Mouse (Mus musculus) inflammation-experienced regulatory T-cells, adult 16 weeks (primary cell): ENCODE results near the gene Olfr12. TPM values are rescaled to one million over a fixed set of nuclear protein-coding genes. Genes with fewer than 3 reads are reported as not detected.

Experiments
- polyA plus RNA-seq: library from polyadenylated mRNA; unstranded; fragments of 100-300 nt; shearing (Covaris generic); gene quantifications from one replicate; pipeline ENCODE4 v1.2.1, GENCODE M21; 2017

Olfr12 gene
- polyA plus RNA-seq, result not detected

DNA sequence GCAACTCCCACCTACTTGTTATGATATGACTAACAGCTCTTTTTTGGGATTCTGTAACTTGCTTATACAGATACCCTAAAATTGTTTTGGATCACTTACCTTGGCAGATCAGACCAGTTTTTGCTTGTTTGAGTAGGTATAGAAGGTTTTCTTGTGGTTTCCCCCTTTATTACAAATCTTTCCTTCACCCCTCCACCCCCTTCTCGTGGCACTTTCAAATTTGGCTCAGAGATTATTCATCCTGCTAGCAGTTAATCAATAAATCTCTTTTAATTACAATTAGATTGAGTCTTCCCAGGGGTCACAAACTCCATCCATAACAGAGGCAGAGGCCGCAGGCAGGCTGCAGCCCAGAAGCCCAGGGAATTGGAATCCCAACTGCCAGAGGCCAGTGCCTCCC is at the start of gene Olfr12:
Olfr12 (plus strand) TSS at position 301 of the 400 bp plus-strand sequence.

DNA sequence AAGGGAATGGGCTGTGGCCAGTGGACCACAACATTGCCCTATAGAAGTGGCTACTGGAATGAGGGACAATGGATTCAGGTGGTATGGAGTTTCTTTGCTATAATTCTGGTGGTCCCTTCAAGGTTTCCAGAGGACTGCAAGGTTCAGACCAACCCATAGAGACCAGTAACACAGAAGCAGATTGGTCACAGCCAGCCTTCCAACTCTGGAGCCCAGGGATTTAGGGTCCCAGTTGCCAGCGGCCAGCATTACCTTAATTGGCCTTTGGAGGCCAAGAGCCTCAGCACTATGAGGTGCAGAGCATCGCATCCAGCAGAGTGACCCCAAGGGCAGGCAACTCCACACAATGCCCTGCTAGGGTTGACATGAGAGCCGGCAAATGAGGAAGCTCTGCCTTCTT is 46.6 kb upstream of the Olfr12 start, which contains the start of gene Olfr1413:
Olfr1413 (plus strand) TSS at position 301 of the 400 bp plus-strand sequence.

DNA sequence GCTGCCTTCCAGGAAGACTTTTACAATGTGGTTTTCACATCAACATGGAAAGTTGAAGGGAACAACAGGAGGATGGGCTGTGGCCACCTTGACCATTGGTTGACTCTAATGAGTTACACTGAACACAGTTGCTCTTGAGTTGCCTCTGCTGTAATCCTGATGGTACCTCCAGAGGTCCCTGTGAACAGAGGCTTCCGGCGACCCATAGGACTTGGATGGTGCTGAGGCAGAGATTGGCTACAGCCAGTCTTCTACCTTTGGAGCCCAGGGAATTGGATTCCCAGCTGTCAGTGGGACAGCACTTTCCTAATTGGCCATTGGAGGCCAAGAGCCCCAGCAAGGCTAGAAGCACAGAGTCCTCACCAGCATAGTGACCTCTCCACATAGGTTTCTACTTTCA is 32.1 kb upstream of the Olfr12 start, which contains the start of gene Olfr1412:
Olfr1412 (plus strand) TSS at position 301 of the 400 bp plus-strand sequence.

DNA sequence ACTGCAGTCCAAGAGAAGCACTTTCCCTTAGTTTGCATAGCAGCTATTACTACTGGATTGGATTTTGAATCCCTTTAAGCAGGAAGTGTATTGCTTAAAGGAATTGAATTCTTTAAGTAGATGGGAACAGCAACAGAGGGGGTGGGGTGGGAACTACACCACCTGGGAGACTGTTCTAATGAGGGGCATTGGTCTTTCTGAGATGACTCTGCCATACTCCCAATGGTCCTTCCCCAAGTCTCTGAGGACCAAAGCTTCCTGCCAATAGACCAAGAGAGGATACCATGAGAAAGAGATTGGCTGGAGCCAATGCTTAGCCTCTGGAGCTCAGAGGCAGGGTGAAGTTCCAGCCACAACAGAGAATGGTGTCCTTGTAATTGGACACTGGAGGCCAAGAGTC is 23.5 kb upstream of the Olfr12 start, which contains the start of gene Olfr1411:
Olfr1411 (plus strand) TSS at position 301 of the 400 bp plus-strand sequence.

DNA sequence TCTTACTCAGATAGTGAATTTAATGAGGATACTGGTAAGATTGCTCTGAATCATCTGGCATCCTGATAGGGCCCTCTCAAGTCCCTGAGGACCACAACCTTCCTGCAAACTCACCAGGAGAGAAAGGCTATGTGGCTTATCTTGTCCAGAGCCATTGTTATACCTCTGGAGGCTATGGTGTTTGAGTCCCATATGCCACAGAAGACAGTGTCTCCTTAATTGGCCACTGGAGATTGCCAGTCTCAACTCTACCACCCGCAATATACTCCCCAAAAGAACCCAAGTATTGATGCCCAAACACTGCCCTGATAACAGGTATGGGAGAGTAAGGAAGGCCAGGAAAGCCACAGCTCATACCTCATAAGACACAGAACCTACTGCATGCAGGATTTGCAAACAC is 12.1 kb upstream of the Olfr12 start, which contains the start of gene Olfr1410:
Olfr1410 (plus strand) TSS at position 301 of the 400 bp plus-strand sequence.

DNA sequence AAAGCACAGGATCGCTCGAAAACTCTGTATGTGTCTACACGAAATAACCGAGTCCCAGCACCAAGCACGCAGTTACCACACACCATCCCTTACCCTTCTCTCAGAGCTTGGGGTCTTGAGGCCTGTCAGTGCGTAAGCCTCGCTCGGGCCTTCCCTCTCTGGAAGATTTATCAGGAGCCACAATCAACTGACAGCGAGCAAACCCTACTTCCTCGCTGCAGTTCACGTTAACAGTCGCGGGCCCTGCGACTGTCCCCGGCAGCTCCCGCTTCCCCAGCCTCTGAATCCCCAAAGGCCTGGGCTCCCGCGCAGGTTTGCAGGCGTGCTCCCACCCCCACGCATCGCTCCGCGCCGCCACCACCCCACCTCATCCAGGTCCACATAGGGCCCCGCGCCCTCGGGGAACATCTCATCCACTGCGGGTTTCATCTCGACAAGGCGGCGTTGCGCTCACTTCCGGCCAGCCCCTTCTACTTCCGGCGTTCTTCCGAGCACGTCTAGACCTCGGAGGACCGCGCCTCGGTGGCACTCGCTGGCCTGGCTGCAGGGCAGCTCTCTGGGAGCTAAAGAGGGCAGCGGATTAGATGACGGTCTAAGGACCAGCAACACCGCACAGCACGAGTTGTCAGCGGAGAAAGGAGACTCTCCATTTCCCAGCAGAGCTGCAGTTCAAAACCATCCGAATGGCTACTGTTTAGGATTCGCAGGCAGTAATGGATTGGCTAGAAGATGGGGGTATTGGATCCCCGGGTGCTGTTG is 24.1 kb downstream of the Olfr12 start, which contains the start of gene Cops9:
Cops9 (minus strand) TSS at position 472 of the 759 bp plus-strand sequence.

DNA sequence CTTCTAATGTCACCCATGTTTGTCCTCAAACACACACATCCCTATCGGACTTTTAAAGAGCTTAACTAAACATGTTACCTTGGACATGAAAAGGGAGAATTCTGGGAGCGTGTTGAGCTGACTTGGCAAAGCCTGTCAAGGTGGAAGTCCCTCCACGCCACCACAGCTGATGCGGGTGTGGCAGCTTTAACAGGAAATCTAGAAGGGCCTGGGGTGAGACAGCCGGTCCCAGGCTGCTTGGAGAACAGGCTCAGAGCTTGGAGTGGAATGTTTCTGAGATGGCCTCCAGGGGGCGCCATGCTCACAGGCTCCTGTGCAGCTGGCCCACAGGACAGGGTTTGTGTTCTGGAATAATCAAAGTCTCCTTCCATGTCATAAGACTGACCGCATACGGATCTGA is 31.1 kb downstream of the Olfr12 start, which contains the start of gene Otos:
Otos (minus strand) TSS at position 169 of the 400 bp plus-strand sequence.

Other genes starting within 250 kb of the Olfr12 start
- 251 TPM for gene Ndufa10, start 143.9 kb upstream of the Olfr12 start, polyA plus RNA-seq
- gene Olfr1416, start 132.7 kb upstream of the Olfr12 start, polyA plus RNA-seq, result not detected
- gene Olfr1415, start 121.7 kb upstream of the Olfr12 start, polyA plus RNA-seq, result not detected
- gene Olfr1414, start 99.1 kb upstream of the Olfr12 start, polyA plus RNA-seq, result not detected
- gene Olfr1413, start 46.5 kb upstream of the Olfr12 start, polyA plus RNA-seq, result not detected
- gene Olfr1412, start 32.0 kb upstream of the Olfr12 start, polyA plus RNA-seq, result not detected
- not detected for gene Olfr1411, start 23.4 kb upstream of the Olfr12 start, polyA plus RNA-seq
- gene Olfr1410, start 12.0 kb upstream of the Olfr12 start, polyA plus RNA-seq, result not detected
- 242 TPM for gene Cops9, start 24.2 kb downstream of the Olfr12 start, polyA plus RNA-seq
- 0.54 TPM for gene Otos, start 31.1 kb downstream of the Olfr12 start, polyA plus RNA-seq
- 1.1 TPM for gene Gpc1, start 213.9 kb downstream of the Olfr12 start, polyA plus RNA-seq